Mouse (Mus musculus): Measurements from ENCODE around the gene Rfesd. TPM values are rescaled to one million over a fixed set of nuclear protein-coding genes. Genes with fewer than 3 reads are reported as not detected.

The Rfesd gene
- total RNA-seq, 1 experiment from 2014 or later = 22.3 TPM

DNA sequence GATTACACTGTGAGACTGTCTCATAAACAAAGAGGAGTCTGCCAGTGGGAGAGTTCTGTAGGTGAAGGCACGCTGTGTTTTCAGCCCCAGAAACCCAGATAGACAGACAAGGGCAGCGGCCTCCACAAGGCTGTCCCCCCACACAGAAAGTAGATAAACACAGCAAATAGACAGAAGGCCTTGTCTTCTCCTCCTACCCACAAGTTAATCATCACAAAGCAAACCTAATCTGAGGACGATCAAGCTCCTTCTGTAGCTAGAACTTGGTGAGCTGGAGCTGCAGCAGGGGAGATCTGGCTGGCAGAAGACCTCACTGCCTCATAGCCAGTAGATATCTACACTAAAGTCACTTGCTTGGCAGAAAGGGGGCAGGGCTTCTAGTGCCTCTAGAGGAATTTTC, 15.2 kb downstream of the Rfesd start:
- ATAC-seq (replicated peaks in 1 of 2; ENCODE audit: insufficient read depth in 1 of 2, low FRiP score in 2 of 2, low TSS enrichment in 1 of 2, low read depth in 1 of 2, poor library complexity in 2 of 2, severe bottlenecking in 2 of 2) = peak in 1 of 2 experiments; percentile 5; a peak in 2 of 4 replicates

DNA sequence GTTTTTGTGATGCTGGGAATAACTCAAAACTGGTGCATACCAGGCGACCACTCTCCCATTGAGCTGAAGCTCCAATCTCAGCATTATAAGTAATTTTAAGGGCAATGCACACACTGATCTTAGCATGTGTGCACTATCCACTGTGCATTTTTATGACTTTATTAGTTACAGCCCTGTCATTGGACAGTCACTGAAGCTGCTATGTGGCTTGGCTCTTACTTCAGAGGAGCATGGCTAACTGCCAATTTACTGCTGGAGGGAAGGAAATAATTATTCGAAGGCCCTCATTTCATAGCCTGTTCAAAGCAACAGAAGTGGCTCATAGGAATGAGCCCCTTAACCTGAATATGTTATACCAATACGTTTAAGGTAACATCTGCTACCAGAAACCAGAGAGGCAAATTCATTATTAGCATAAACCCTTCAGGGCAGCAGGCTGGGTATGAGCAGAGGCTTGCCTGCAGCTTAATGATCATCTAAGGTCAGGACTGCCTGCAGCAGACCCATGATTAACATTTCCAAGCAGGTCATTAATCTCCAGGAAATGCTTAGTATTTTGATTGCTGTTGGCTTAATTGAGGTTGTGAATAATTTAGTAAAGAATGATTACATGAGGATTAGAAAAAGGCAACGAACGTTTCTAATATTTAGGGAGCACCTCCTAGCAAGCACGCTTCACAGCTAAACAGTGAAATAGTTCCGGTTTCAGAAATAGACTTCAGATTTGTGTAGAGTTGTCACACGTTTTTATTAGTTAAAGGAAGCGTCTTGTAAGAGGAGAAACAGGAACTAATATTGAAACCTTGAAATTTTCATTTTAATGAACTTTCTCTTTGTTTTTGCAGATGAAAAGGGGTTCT, 26.1 kb downstream of the Rfesd start:
- peak; percentile 74 for ATAC-seq (replicated peaks in 1 of 2; ENCODE audit: insufficient read depth in 1 of 2, low FRiP score in 2 of 2, low TSS enrichment in 1 of 2, low read depth in 1 of 2, poor library complexity in 2 of 2, severe bottlenecking in 2 of 2)

DNA sequence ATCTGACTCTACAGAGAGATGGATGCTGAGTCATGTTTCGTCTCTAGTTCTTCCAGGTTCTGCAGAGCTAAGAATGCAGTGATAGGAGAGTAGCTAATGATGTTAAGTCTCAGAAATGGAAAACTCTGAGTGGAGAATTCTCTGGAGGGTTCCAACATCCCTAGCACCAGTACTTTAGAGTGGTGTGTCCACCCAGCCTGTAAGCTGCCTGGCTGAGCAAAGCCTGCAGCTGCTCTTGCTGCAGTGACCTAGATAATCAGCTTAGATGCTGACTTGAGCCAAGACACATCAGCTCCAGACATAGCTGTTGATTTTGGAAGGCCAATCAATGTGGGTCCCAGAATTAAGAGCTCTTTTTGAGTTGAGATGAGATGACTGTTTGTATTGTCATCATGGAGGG, 30.4 kb downstream of the Rfesd start:
- no peak for ATAC-seq (replicated peaks in 1 of 2; ENCODE audit: insufficient read depth in 1 of 2, low FRiP score in 2 of 2, low TSS enrichment in 1 of 2, low read depth in 1 of 2, poor library complexity in 2 of 2, severe bottlenecking in 2 of 2)

GRCm38 (mm10) chr13:75981901-75982300, 36.6 kb downstream of the Rfesd start:
- no peak for ATAC-seq (replicated peaks in 1 of 2; ENCODE audit: insufficient read depth in 1 of 2, low FRiP score in 2 of 2, low TSS enrichment in 1 of 2, low read depth in 1 of 2, poor library complexity in 2 of 2, severe bottlenecking in 2 of 2)

GRCm38 (mm10) chr13:75976649-75977048, 41.9 kb downstream of the Rfesd start:
- ATAC-seq (replicated peaks in 1 of 2; ENCODE audit: insufficient read depth in 1 of 2, low FRiP score in 2 of 2, low TSS enrichment in 1 of 2, low read depth in 1 of 2, poor library complexity in 2 of 2, severe bottlenecking in 2 of 2) = no peak

DNA sequence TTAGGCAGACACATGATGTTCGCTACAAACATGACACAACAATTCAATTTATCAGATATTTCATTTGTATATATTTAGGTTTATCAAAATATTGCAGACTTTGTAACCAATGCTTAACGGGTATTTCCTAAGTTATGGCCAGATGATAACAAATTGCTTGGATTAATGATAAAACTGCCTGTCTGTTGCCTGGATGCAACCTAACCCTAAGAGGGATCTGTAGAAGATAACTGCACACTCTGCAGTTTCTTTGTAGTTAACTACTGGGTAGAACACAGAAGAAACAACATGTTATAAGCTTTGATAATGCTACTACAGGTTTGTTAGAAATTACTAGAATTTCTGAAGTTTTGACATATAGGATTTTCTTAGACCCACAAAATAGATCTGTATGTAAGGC, 42.3 kb downstream of the Rfesd start:
- no peak for ATAC-seq (replicated peaks in 1 of 2; ENCODE audit: insufficient read depth in 1 of 2, low FRiP score in 2 of 2, low TSS enrichment in 1 of 2, low read depth in 1 of 2, poor library complexity in 2 of 2, severe bottlenecking in 2 of 2)

GRCm38 (mm10) chr13:75975629-75976028, 42.9 kb downstream of the Rfesd start:
- ATAC-seq (replicated peaks in 1 of 2; ENCODE audit: insufficient read depth in 1 of 2, low FRiP score in 2 of 2, low TSS enrichment in 1 of 2, low read depth in 1 of 2, poor library complexity in 2 of 2, severe bottlenecking in 2 of 2) = no peak

- ATAC-seq (replicated peaks in 1 of 2; ENCODE audit: insufficient read depth in 1 of 2, low FRiP score in 2 of 2, low TSS enrichment in 1 of 2, low read depth in 1 of 2, poor library complexity in 2 of 2, severe bottlenecking in 2 of 2) = no peak
Observed at GRCm38 (mm10) chr13:75974481-75974880, 44.0 kb downstream of the Rfesd start.

GRCm38 (mm10) chr13:75966850-75967249, 51.7 kb downstream of the Rfesd start, which contains the start of gene Spata9:
Spata9 (plus strand) TSS chr13:75967150.
- ATAC-seq (replicated peaks in 1 of 2; ENCODE audit: insufficient read depth in 1 of 2, low FRiP score in 2 of 2, low TSS enrichment in 1 of 2, low read depth in 1 of 2, poor library complexity in 2 of 2, severe bottlenecking in 2 of 2) = no peak

DNA sequence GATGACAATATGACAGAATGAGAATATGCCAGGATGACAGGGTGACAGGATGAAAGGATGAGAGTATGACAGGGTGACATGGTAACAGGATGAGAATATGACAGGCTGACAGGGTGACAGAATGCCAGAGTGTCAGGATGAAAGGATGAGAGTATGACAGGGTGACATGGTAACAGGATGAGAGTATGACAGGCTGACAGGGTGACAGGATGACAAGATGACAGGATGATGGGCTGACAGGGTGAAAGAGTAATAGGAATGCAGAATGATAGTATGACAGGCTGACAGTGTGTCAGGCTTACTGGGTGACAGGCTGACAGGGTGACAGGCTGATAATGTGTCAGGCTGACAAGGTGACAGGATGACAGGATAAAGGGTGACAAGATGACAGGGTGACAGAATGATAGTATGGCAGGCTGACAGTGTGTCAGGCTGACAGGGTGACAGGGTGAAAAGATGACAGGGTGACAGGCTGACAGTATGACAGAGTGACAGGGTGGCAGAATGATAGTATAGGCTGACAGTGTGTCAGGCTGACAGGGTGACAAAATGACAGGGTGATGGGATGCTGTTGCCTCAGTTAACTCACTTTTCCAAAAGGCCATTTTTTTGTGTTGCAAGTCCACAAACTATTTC, 63.0 kb downstream of the Rfesd start:
- no peak for ATAC-seq (replicated peaks in 1 of 2; ENCODE audit: insufficient read depth in 1 of 2, low FRiP score in 2 of 2, low TSS enrichment in 1 of 2, low read depth in 1 of 2, poor library complexity in 2 of 2, severe bottlenecking in 2 of 2)

Other genes starting within 250 kb of the Rfesd start
- gene Glrx, start 178.9 kb downstream of the Rfesd start, total RNA-seq (2017) = 64.0 and 76.2 TPM in 2 replicates
- gene Rhobtb3, start 74.8 kb downstream of the Rfesd start, total RNA-seq (2017) = 31.5 and 56.4 TPM in 2 replicates
- not detected in 2 replicates for gene Spata9, start 51.6 kb downstream of the Rfesd start, total RNA-seq (2017)
- gene Gpr150, start 38.3 kb upstream of the Rfesd start, total RNA-seq (2017) = 0.55 and 0.88 TPM in 2 replicates
- 23.5 and 43.2 TPM in 2 replicates for gene Arsk, start 79.9 kb upstream of the Rfesd start, total RNA-seq (2017)
- gene Ttc37, start 80.0 kb upstream of the Rfesd start, total RNA-seq (2017) = 49.9 and 52.2 TPM in 2 replicates